Mouse (Mus musculus): Measurements from ENCODE around the gene Csnk1d. TPM values are rescaled to one million over a fixed set of nuclear protein-coding genes. Genes with fewer than 3 reads are reported as not detected.

Gene Csnk1d
- polyA plus RNA-seq, 1 experiment: 79.2 TPM

DNA sequence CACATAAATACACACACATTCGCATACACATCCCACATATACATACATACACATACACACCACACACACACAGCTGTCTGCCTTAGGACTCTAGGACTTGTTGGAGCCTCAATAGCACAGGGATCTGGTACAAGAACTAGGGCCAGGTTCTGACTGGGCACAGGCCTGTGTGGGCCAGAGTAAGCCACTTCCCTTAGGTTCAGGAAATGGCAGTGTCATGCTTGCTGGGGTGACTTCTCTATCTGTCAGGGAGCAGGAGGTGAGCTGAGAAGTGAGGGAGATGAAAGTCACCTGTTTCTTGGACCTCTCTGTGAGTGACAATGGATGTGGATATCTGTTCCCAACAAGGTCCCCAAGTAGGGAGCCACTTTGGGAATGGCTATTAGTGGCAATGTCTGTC lies 53.2 kb downstream of the Csnk1d start:
- Histone ChIP-seq H3K36me3 (ENCODE audit: control insufficient read depth, insufficient read depth) (no peaks in the 10 kb centered on the region), H3K79me3 (ENCODE audit: low read depth) (no peaks in the 10 kb centered on the region), H3K4me3 (ENCODE audit: insufficient read depth, poor library complexity, severe bottlenecking) (no peak overlapping the region), H3K79me2 (ENCODE audit: control insufficient read depth, insufficient read depth) (no peaks in the 10 kb centered on the region), H3K27me3 (ENCODE audit: control insufficient read depth, insufficient read depth, insufficient read length) (no peaks in the 10 kb centered on the region), H3ac (ENCODE audit: control insufficient read depth, insufficient read length, low read depth) (no peak overlapping the region)
- no peak for TF ChIP-seq MAX (IDR thresholded peaks at IDR 0.05)
- TF ChIP-seq MYOG (IDR thresholded peaks at IDR 0.05; ENCODE audit: control insufficient read depth, extremely low read depth, insufficient read length): no peak
- TF ChIP-seq MYOD1 (IDR thresholded peaks at IDR 0.05; ENCODE audit: control insufficient read depth, insufficient read length, low read depth): no peak
- TF ChIP-seq USF1 (IDR thresholded peaks at IDR 0.05; ENCODE audit: low read depth): no peak
- TF ChIP-seq CTCF (IDR thresholded peaks at IDR 0.05; ENCODE audit: control insufficient read depth, insufficient read depth, insufficient read length): no peak
- TF ChIP-seq FOSL1 (IDR thresholded peaks at IDR 0.05; ENCODE audit: insufficient read depth, low read length, poor library complexity, severe bottlenecking): no peak
- no peak for TF ChIP-seq CEBPB (IDR thresholded peaks at IDR 0.05; ENCODE audit: low read depth)

GRCm38 (mm10) chr11:120932564-120933398 lies 58.3 kb downstream of the Csnk1d start, which contains the start of gene Ccdc57:
TSS of gene Ccdc57 (minus strand) at chr11:120932872.
- no peak for TF ChIP-seq FOSL1 (IDR thresholded peaks at IDR 0.05; ENCODE audit: insufficient read depth, low read length, poor library complexity, severe bottlenecking)
- TF ChIP-seq MAX (IDR thresholded peaks at IDR 0.05): peak; percentile 90
- H3K27me3 ChIP-seq (ENCODE audit: control insufficient read depth, insufficient read depth, insufficient read length): no peaks in the 10 kb centered on the region
- peak within 1 kb of the TSS; percentile 67 for H3K4me3 ChIP-seq (ENCODE audit: insufficient read depth, poor library complexity, severe bottlenecking)
- H3K79me3 ChIP-seq (ENCODE audit: low read depth): peaks cover 6% of the 10 kb centered on the region
- H3ac ChIP-seq (ENCODE audit: control insufficient read depth, insufficient read length, low read depth): peak within 1 kb of the TSS; percentile 83
- H3K36me3 ChIP-seq (ENCODE audit: control insufficient read depth, insufficient read depth): no peaks in the 10 kb centered on the region
- peaks cover 15% of the 10 kb centered on the region for H3K79me2 ChIP-seq (ENCODE audit: control insufficient read depth, insufficient read depth)

DNA sequence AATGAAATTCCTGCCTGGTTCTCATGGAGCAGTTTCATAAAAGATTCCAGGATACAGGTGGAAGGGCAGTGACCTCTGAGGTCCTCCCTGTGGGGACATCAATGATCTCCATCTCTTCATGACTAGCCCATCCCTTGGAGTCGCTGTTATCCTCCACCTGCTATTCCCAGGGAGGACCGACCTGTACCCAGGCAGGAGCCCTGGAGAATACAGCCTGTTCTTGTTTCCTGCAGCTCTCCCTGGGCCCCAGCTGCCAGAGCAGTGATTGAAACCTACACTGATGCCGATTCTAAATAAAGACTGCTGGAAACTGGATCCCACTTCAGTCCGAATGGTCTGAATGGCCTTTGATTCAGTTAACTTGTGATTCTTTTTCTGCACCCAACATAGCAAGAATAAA lies 59.7 kb downstream of the Csnk1d start:
- Histone ChIP-seq H3K79me3 (ENCODE audit: low read depth) (peaks cover 6% of the 10 kb centered on the region), H3ac (ENCODE audit: control insufficient read depth, insufficient read length, low read depth) (no peak overlapping the region), H3K36me3 (ENCODE audit: control insufficient read depth, insufficient read depth) (peaks cover 4% of the 10 kb centered on the region), H3K79me2 (ENCODE audit: control insufficient read depth, insufficient read depth) (peaks cover 15% of the 10 kb centered on the region), H3K4me3 (ENCODE audit: insufficient read depth, poor library complexity, severe bottlenecking) (no peak overlapping the region), H3K27me3 (ENCODE audit: control insufficient read depth, insufficient read depth, insufficient read length) (no peaks in the 10 kb centered on the region)
- no peak for TF ChIP-seq MAX (IDR thresholded peaks at IDR 0.05)
- no peak for TF ChIP-seq MYOG (IDR thresholded peaks at IDR 0.05; ENCODE audit: control insufficient read depth, extremely low read depth, insufficient read length)
- TF ChIP-seq MYOD1 (IDR thresholded peaks at IDR 0.05; ENCODE audit: control insufficient read depth, insufficient read length, low read depth): no peak
- no peak for TF ChIP-seq CEBPB (IDR thresholded peaks at IDR 0.05; ENCODE audit: low read depth)
- no peak for TF ChIP-seq CTCF (IDR thresholded peaks at IDR 0.05; ENCODE audit: control insufficient read depth, insufficient read depth, insufficient read length)
- TF ChIP-seq FOSL1 (IDR thresholded peaks at IDR 0.05; ENCODE audit: insufficient read depth, low read length, poor library complexity, severe bottlenecking): no peak
- no peak for TF ChIP-seq USF1 (IDR thresholded peaks at IDR 0.05; ENCODE audit: low read depth)

DNA sequence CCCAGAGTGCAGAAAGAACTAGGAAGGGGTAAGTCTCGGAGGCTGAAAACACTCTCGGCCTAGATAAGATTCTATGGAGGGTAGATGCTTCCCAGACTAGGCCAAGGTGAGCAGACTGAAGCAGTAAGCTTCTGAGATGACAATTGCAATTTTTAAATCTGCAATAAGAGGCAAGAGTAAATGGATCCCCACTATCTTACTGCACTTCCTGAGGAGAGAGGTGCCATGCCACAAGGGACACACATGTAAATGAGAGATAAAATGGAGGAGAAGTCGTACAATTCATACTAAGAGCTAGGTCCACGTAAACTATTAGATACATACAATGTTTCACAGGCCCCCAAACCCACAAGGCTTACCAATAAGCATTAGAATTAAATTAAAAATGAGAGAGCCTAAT lies 62.7 kb downstream of the Csnk1d start:
- Histone ChIP-seq H3K79me3 (ENCODE audit: low read depth) (peaks cover 6% of the 10 kb centered on the region), H3K36me3 (ENCODE audit: control insufficient read depth, insufficient read depth) (peaks cover 21% of the 10 kb centered on the region), H3K27me3 (ENCODE audit: control insufficient read depth, insufficient read depth, insufficient read length) (no peaks in the 10 kb centered on the region), H3K79me2 (ENCODE audit: control insufficient read depth, insufficient read depth) (peaks cover 15% of the 10 kb centered on the region), H3ac (ENCODE audit: control insufficient read depth, insufficient read length, low read depth) (no peak overlapping the region), H3K4me3 (ENCODE audit: insufficient read depth, poor library complexity, severe bottlenecking) (no peak overlapping the region)
- TF ChIP-seq CEBPB (IDR thresholded peaks at IDR 0.05; ENCODE audit: low read depth) (no peak), FOSL1 (IDR thresholded peaks at IDR 0.05; ENCODE audit: insufficient read depth, low read length, poor library complexity, severe bottlenecking) (no peak), USF1 (IDR thresholded peaks at IDR 0.05; ENCODE audit: low read depth) (no peak), CTCF (IDR thresholded peaks at IDR 0.05; ENCODE audit: control insufficient read depth, insufficient read depth, insufficient read length) (no peak), MAX (IDR thresholded peaks at IDR 0.05) (no peak), MYOD1 (IDR thresholded peaks at IDR 0.05; ENCODE audit: control insufficient read depth, insufficient read length, low read depth) (no peak), MYOG (IDR thresholded peaks at IDR 0.05; ENCODE audit: control insufficient read depth, extremely low read depth, insufficient read length) (no peak)

- H3ac ChIP-seq (ENCODE audit: control insufficient read depth, insufficient read length, low read depth): no peak overlapping the region
- no peaks in the 10 kb centered on the region for H3K27me3 ChIP-seq (ENCODE audit: control insufficient read depth, insufficient read depth, insufficient read length)
- no peaks in the 10 kb centered on the region for H3K79me3 ChIP-seq (ENCODE audit: low read depth)
- H3K36me3 ChIP-seq (ENCODE audit: control insufficient read depth, insufficient read depth): peaks cover 47% of the 10 kb centered on the region
- H3K4me3 ChIP-seq (ENCODE audit: insufficient read depth, poor library complexity, severe bottlenecking): no peak overlapping the region
- H3K79me2 ChIP-seq (ENCODE audit: control insufficient read depth, insufficient read depth): no peaks in the 10 kb centered on the region
- TF ChIP-seq FOSL1 (IDR thresholded peaks at IDR 0.05; ENCODE audit: insufficient read depth, low read length, poor library complexity, severe bottlenecking) (no peak), CTCF (IDR thresholded peaks at IDR 0.05; ENCODE audit: control insufficient read depth, insufficient read depth, insufficient read length) (no peak), MYOD1 (IDR thresholded peaks at IDR 0.05; ENCODE audit: control insufficient read depth, insufficient read length, low read depth) (no peak), CEBPB (IDR thresholded peaks at IDR 0.05; ENCODE audit: low read depth) (no peak), USF1 (IDR thresholded peaks at IDR 0.05; ENCODE audit: low read depth) (no peak), MAX (IDR thresholded peaks at IDR 0.05) (no peak), MYOG (IDR thresholded peaks at IDR 0.05; ENCODE audit: control insufficient read depth, extremely low read depth, insufficient read length) (no peak)
Observed at GRCm38 (mm10) chr11:120922528-120922927, 68.6 kb downstream of the Csnk1d start.

Data from C2C12 (cell line).